Mouse (Mus musculus): ENCODE data around the gene Xpo4.

DNA sequence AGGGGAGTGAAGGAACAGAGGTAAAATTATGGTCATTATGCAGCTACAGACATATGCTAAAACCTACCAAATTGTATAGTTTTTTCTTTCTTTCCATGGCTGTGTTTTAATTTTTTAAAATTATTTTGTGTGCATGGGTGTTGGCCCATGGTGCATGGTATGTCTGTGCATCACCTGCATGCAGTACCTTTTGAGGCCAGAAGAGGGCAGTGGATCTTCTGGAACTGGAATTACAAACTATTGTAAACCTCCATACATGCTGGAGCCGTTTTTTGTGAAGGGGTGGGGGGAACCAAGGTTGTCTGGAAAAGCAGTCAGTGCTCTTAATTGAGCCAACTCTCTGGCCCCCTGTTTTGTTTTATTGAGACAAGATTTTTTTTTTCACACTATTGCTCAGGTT lies 19.3 kb upstream of the Xpo4 start:
- no peak for TF ChIP-seq GATA1 (IDR thresholded peaks at IDR 0.05; ENCODE audit: low read length)
- TF ChIP-seq TAL1 (IDR thresholded peaks at IDR 0.05; ENCODE audit: low read length) = no peak

Data from erythroblast, embryonic 14.5 days (primary cell).